Comparison of ENCODE assay signal across 15 mouse cellular contexts in genomic region chr15:30152176-30152575, GRCm38 (mm10).
"Had no signal": no experiment of that assay in that cellular context is flagged by ENCODE, and none has a peak within 500 bp of the region (broad histone marks: within the 10 kb centered on the region; RNA-seq: fewer than 3 reads in every experiment).

No protein-coding gene starts in this region.

- H3K36me3 ChIP-seq: midbrain, embryonic 10.5 days; midbrain, embryonic 12.5 days; neural tube, embryonic 12.5 days; stomach, embryonic 15.5 days had no signal

- H3K4me3 ChIP-seq: midbrain, embryonic 10.5 days; midbrain, embryonic 12.5 days; neural tube, embryonic 12.5 days; stomach, embryonic 15.5 days had no signal

- H3K9ac ChIP-seq: lung, embryonic 14.5 days; midbrain, embryonic 12.5 days; neural tube, embryonic 12.5 days; stomach, embryonic 15.5 days had no signal

- H3K4me2 ChIP-seq: lung, embryonic 14.5 days; midbrain, embryonic 12.5 days; neural tube, embryonic 12.5 days; stomach, embryonic 15.5 days had no signal

- H3K4me1 ChIP-seq: midbrain, embryonic 10.5 days; midbrain, embryonic 12.5 days; neural tube, embryonic 12.5 days; stomach, embryonic 15.5 days had no signal

- ATAC-seq: lung, postnatal 0 days had no signal

- DNase-seq: lung, adult 18-20 months; lung, embryonic 14.5 days; lung, postnatal 14 days; lung, postnatal 36 days; midbrain, embryonic 14.5 days; right cerebral cortex, postnatal 14 days; thymus, adult 2 months; thymus, postnatal 25 days; thymus, postnatal 4 days had no signal

- H3K27ac ChIP-seq: midbrain, embryonic 10.5 days; midbrain, embryonic 12.5 days; neural tube, embryonic 12.5 days; stomach, embryonic 15.5 days; stomach, postnatal 0 days had no signal

- H3K27me3 ChIP-seq: midbrain, embryonic 12.5 days; neural tube, embryonic 12.5 days; stomach, embryonic 15.5 days had no signal

- H3K9me3 ChIP-seq: midbrain, embryonic 10.5 days; midbrain, embryonic 12.5 days; neural tube, embryonic 12.5 days; stomach, embryonic 15.5 days had no signal
